Mouse (Mus musculus) cerebellum, adult 9-10 months (tissue): Measurements from ENCODE around the gene Gm45713.
"Not testable (repeated sequence)": the region's sequence is repeated elsewhere in the genome, so short reads cannot be mapped to it uniquely, and the experiment has no call there.

Source experiments
- DNase-seq: peaks from one replicate; pipeline ENCODE4 v3.0.0; 2022

The Gm45713 gene

GRCm38 (mm10) chr7:45135993-45136567 is at the start of gene Gm45713, which contains the start of gene Flt3l:
Gm45713 (minus strand) TSS chr7:45136231.
Flt3l (minus strand) TSS chr7:45136432.
- peak; percentile 94 for DNase-seq

GRCm38 (mm10) chr7:45183672-45184071 is 47.6 kb upstream of the Gm45713 start:
- no peak for DNase-seq

- DNase-seq, result peak; percentile 51
Observed at GRCm38 (mm10) chr7:45182606-45183005, 46.6 kb upstream of the Gm45713 start.

- DNase-seq, result peak; percentile 89
Observed at GRCm38 (mm10) chr7:45182199-45182601, 46.2 kb upstream of the Gm45713 start.

GRCm38 (mm10) chr7:45181540-45181939 is 45.5 kb upstream of the Gm45713 start:
- no peak for DNase-seq

GRCm38 (mm10) chr7:45180896-45181477 is 45.0 kb upstream of the Gm45713 start, which contains the start of gene Pth2:
Pth2 (plus strand) TSS chr7:45180995.
- DNase-seq, result peak; percentile 63

GRCm38 (mm10) chr7:45179469-45179868 is 43.4 kb upstream of the Gm45713 start, which contains the start of gene Gfy:
Gfy (minus strand) TSS chr7:45179569.
- DNase-seq, result no peak

- DNase-seq, result no peak
Observed at GRCm38 (mm10) chr7:45178550-45178949, 42.5 kb upstream of the Gm45713 start.

GRCm38 (mm10) chr7:45176356-45176755 is 40.3 kb upstream of the Gm45713 start:
- no peak for DNase-seq

- no peak for DNase-seq
Observed at GRCm38 (mm10) chr7:45175929-45176328, 39.9 kb upstream of the Gm45713 start.

- DNase-seq, result no peak
Observed at GRCm38 (mm10) chr7:45175398-45175797, 39.4 kb upstream of the Gm45713 start.

GRCm38 (mm10) chr7:45174567-45175280 is 38.7 kb upstream of the Gm45713 start:
- DNase-seq, result no peak

- not testable (repeated sequence) for DNase-seq
Observed at GRCm38 (mm10) chr7:45173772-45174171, 37.7 kb upstream of the Gm45713 start.

- no peak for DNase-seq
Observed at GRCm38 (mm10) chr7:45172974-45173373, 36.9 kb upstream of the Gm45713 start.

GRCm38 (mm10) chr7:45169495-45169894 is 33.5 kb upstream of the Gm45713 start:
- DNase-seq, result peak; percentile 83

GRCm38 (mm10) chr7:45168656-45169055 is 32.6 kb upstream of the Gm45713 start:
- peak; percentile 81 for DNase-seq

GRCm38 (mm10) chr7:45167761-45168445 is 31.9 kb upstream of the Gm45713 start:
- peak; percentile 91 for DNase-seq

- DNase-seq, result peak; percentile 77
Observed at GRCm38 (mm10) chr7:45166950-45167401, 30.9 kb upstream of the Gm45713 start.

GRCm38 (mm10) chr7:45165701-45166100 is 29.7 kb upstream of the Gm45713 start:
- DNase-seq, result no peak

- peak; percentile 84 for DNase-seq
Observed at GRCm38 (mm10) chr7:45164833-45165232, 28.8 kb upstream of the Gm45713 start.

- DNase-seq, result peak; percentile 87
Observed at GRCm38 (mm10) chr7:45163735-45164490, 27.9 kb upstream of the Gm45713 start, which contains the start of gene Slc17a7. Slc17a7 (plus strand) TSS chr7:45163949.

GRCm38 (mm10) chr7:45162996-45163615 is 27.1 kb upstream of the Gm45713 start:
- peak; percentile 69 for DNase-seq
